Mouse (Mus musculus): Measurements from ENCODE around the gene Neurl4. TPM values are rescaled to one million over a fixed set of nuclear protein-coding genes. Genes with fewer than 3 reads are reported as not detected.

The Neurl4 gene
- total RNA-seq, 2 experiments from 2014 or later = 25.2 to 33.5 TPM

- intact Hi-C loops (cut with DNase I) = no loop called here
- TF ChIP-seq CTCF (IDR thresholded peaks at IDR 0.05) = no peak
- DNase-seq = no peak
- H3K27ac ChIP-seq = peak overlapping the region; percentile 72
- H3K4me3 ChIP-seq = peak overlapping the region; percentile 46
Measured at GRCm38 (mm10) chr11:69884240-69884639, 16.6 kb upstream of the Neurl4 start.

- TF ChIP-seq CTCF (IDR thresholded peaks at IDR 0.05) = no peak
- intact Hi-C loops (cut with DNase I) = no loop called here
- peak overlapping the region; percentile 72 for H3K27ac ChIP-seq
- H3K4me3 ChIP-seq = peak overlapping the region; percentile 46
- DNase-seq = no peak
Measured at GRCm38 (mm10) chr11:69884663-69885062, 16.2 kb upstream of the Neurl4 start.

GRCm38 (mm10) chr11:69886907-69887635 lies 13.8 kb upstream of the Neurl4 start:
- no peak for DNase-seq
- Histone ChIP-seq H3K4me3 (no peak overlapping the region), H3K27ac (peak overlapping the region; percentile 28; the same call in 1 of the 2 replicates)
- peak; percentile 55 for TF ChIP-seq CTCF (IDR thresholded peaks at IDR 0.05)
- intact Hi-C loops (cut with DNase I) = no loop called here

GRCm38 (mm10) chr11:69891482-69891881 lies 9.4 kb upstream of the Neurl4 start:
- no peak for TF ChIP-seq CTCF (IDR thresholded peaks at IDR 0.05)
- H3K4me3 ChIP-seq = no peak overlapping the region
- H3K27ac ChIP-seq = no peak overlapping the region
- no peak for DNase-seq
- intact Hi-C loops (cut with DNase I) = no loop called here

- Histone ChIP-seq H3K4me3 (no peak overlapping the region), H3K27ac (no peak overlapping the region)
- no peak for DNase-seq
- intact Hi-C loops (cut with DNase I) = no loop called here
- TF ChIP-seq CTCF (IDR thresholded peaks at IDR 0.05) = no peak
Measured at GRCm38 (mm10) chr11:69894671-69895070, 6.2 kb upstream of the Neurl4 start.

GRCm38 (mm10) chr11:69895291-69895690 lies 5.6 kb upstream of the Neurl4 start, which contains the start of gene Acap1:
Gene Acap1 (minus strand): TSS chr11:69895539.
- intact Hi-C loops (cut with DNase I) = no loop called here
- TF ChIP-seq CTCF (IDR thresholded peaks at IDR 0.05) = no peak
- H3K27ac ChIP-seq = no peak within 1 kb of the TSS
- no peak for DNase-seq
- no peak within 1 kb of the TSS for H3K4me3 ChIP-seq

GRCm38 (mm10) chr11:69899870-69900269 lies 1.0 kb upstream of the Neurl4 start:
- peak overlapping the region; percentile 93 for H3K4me3 ChIP-seq
- H3K27ac ChIP-seq = no peak overlapping the region; the same call in 1 of the 2 replicates
- intact Hi-C loops (cut with DNase I) = loop anchor here (2.0 kb wide), 1 partner anchor 19 kb away; the partner anchor contains the start of gene Kctd11
- no peak for TF ChIP-seq CTCF (IDR thresholded peaks at IDR 0.05)
- DNase-seq = no peak

- TF ChIP-seq CTCF (IDR thresholded peaks at IDR 0.05) = no peak
- intact Hi-C loops (cut with DNase I) = loop anchor here (2.0 kb wide), 1 partner anchor 21 kb away; the partner anchor contains the start of gene Kctd11
Measured at GRCm38 (mm10) chr11:69901406-69901846, 554 bp downstream of the Neurl4 start.

GRCm38 (mm10) chr11:69901993-69902392 lies 1.1 kb downstream of the Neurl4 start:
- Histone ChIP-seq H3K4me3 (peak overlapping the region; percentile 93), H3K27ac (peak overlapping the region; percentile 99)
- TF ChIP-seq CTCF (IDR thresholded peaks at IDR 0.05) = no peak
- no peak for DNase-seq
- intact Hi-C loops (cut with DNase I) = loop anchor here (2.0 kb wide), 1 partner anchor 21 kb away; the partner anchor contains the start of gene Kctd11

More at GRCm38 (mm10) chr11:69901406-69901846, 554 bp downstream of the Neurl4 start:
- DNase-seq = peak; percentile 97
- peak overlapping the region; percentile 99 for H3K27ac ChIP-seq
- peak overlapping the region; percentile 93 for H3K4me3 ChIP-seq

- TF ChIP-seq CTCF (IDR thresholded peaks at IDR 0.05) = no peak
- H3K27ac ChIP-seq = no peak overlapping the region
- H3K4me3 ChIP-seq = peak overlapping the region; percentile 93
- intact Hi-C loops (cut with DNase I) = no loop called here
- DNase-seq = no peak
Measured at GRCm38 (mm10) chr11:69902972-69903371, 2.1 kb downstream of the Neurl4 start.

GRCm38 (mm10) chr11:69904311-69904710 lies 3.4 kb downstream of the Neurl4 start:
- Histone ChIP-seq H3K27ac (no peak overlapping the region), H3K4me3 (no peak overlapping the region)
- no peak for DNase-seq
- intact Hi-C loops (cut with DNase I) = no loop called here
- TF ChIP-seq CTCF (IDR thresholded peaks at IDR 0.05) = no peak

- Histone ChIP-seq H3K27ac (no peak overlapping the region), H3K4me3 (no peak overlapping the region)
- no peak for DNase-seq
- intact Hi-C loops (cut with DNase I) = no loop called here
- TF ChIP-seq CTCF (IDR thresholded peaks at IDR 0.05) = no peak
Measured at GRCm38 (mm10) chr11:69908645-69909044, 7.8 kb downstream of the Neurl4 start.

- Histone ChIP-seq H3K4me3 (no peak overlapping the region), H3K27ac (no peak overlapping the region)
- intact Hi-C loops (cut with DNase I) = no loop called here
- no peak for DNase-seq
- TF ChIP-seq CTCF (IDR thresholded peaks at IDR 0.05) = no peak
Measured at GRCm38 (mm10) chr11:69909174-69909573, 8.3 kb downstream of the Neurl4 start.

All from gastrocnemius, adult 2 months (tissue).